Mouse (Mus musculus) layer of hippocampus, adult 2 months (tissue): ENCODE data around the gene Mettl7a3. TPM values are rescaled to one million over a fixed set of nuclear protein-coding genes. Genes with fewer than 3 reads are reported as not detected.
"Not testable (repeated sequence)": the region's sequence is repeated elsewhere in the genome, so short reads cannot be mapped to it uniquely, and the experiment has no call there.

Experiments used
- DNase-seq, 2 experiments: peaks; one replicate each; pipeline ENCODE4 v3.0.0; 2022; ENCODE audit warnings: low spot score in 2 of 2
- H3K27ac ChIP-seq: fragments of 200-600 bp; 2 replicates; pipeline ENCODE4 v1.8.1; 2022
- H3K4me3 ChIP-seq: fragments of 200-600 bp; 2 replicates; pipeline ENCODE4 v1.8.1; 2022; ENCODE audit warnings: mild to moderate bottlenecking
- CTCF ChIP-seq: fragments of 200-600 bp; conservative IDR thresholded peaks from 2 replicates; pipeline ENCODE4 v1.8.1; 2022; ENCODE audit warnings: antibody characterized with exemption, mild to moderate bottlenecking, moderate library complexity
- total RNA-seq, 2 experiments: library from RNA; stranded (reverse); gene quantifications; 2 replicates each; pipeline ENCODE4 v1.2.3; 2021

The Mettl7a3 gene
- total RNA-seq, 2 experiments from 2014 or later: 0.33 to 0.37 TPM

DNA sequence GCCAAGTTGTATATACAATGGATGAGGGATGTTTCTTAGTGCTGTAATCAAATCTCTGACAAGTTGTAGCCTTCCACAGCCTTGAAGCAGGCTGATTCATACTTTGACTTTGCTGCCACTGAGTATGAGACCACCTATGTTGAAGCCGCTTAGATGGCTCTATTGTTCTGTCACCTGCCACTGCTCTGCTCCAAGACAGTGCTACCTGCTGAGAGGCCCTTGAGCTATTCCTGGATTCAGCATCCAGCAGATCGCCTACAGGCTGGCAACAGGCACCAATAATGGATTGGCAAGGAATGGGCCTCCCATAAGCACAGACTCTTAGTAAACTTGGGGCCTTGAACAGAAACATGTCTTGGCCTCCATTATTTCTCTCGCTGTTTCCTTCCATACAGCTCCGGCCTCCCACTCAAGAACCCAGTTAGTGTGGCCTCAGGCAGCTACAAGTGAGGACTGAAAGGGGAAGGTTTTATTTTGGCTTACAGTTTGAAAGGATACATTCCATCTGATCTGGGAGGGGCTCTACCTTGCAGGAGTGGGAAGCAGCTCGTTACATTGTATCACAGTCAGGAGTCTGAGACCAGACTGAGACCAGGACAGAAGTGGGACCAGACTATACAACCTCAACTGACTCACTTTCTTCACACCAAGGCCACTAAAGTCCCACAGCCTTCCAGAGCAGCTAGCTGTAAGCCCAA is 20.1 kb upstream of the Mettl7a3 start:
- DNase-seq: no peak
- Histone ChIP-seq H3K4me3 (no peak overlapping the region), H3K27ac (no peak overlapping the region)
- no peak for TF ChIP-seq CTCF

DNA sequence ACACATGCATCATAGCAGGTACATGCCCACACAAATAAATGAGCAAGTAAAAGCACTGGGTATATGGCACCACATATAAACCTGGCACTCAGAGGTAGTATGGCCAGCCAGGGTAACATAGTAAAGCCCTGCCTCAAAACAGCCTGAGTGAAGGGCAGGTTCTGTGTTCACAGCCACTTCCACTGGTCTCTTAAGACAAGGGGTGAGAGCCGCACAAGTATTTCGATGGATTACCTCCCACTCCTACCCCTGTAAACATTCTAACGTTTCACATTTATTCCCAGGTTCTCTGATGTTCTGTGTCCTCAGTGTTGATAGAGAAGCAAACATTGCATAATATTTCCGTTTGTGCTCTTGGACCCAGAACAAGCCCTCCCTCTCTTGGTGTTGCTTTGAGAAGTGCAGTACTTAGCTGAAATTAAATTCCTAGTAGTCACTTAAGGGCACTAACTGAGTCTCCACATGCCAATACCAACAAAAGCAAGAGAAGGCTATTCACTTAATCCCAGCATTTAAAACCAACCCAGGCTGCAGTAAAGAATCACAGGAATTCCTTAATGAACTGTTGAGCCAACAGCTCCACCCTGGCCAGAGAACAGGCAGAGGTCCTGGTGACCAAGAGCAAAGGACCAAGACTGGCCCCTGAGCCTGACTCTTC is 16.6 kb upstream of the Mettl7a3 start:
- not testable (repeated sequence) for H3K4me3 ChIP-seq, DNase-seq, H3K27ac ChIP-seq

DNA sequence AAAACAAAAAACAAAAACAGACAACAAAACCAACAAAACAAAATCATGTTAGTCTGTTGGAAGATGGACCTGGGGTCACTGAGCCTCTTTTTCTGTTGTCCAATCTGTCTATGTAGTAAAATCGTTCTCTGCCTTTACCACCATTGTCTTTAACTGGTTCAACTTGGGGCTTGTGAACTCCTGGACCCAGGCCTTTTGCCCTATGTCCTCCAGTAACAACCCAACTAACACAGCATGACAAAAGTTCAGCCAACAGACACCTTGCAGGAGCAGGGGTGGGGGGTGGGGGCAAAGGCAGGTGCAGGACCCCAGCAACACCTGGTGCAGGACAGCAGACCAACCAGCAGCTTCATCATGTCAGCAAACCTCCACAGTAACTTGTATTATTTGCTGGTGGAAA is 14.8 kb upstream of the Mettl7a3 start:
- no peak for DNase-seq
- TF ChIP-seq CTCF: no peak
- no peak overlapping the region for H3K27ac ChIP-seq
- no peak overlapping the region for H3K4me3 ChIP-seq

DNA sequence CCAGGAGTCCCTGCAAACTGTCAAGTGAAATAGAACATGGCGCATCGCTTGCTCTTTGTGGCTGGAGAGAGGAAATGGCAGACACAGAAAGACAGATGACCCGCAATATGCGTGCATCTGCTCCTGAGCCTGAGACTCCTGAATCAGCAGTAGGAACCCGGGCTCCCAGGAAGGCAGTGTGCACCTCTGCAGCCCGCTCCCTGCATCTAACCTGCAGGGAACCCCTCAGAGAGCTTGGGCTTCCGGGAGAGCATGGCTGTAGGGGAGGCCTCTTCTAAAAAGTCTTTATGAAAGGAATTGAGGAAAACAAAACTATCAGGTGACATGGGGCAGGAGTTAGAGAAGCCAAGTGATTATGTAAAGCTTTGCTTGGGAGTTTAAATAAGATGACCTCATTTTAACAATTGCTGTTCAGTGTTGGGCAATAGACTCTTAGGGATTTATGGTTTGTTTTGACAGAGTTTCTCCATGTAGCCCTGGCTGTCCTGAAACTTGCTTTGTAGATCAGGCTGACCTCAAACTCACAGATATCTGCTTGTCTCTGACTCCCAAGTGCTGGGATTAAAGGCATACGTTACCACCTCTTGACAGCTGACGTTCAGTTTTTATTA is 14.3 kb upstream of the Mettl7a3 start:
- no peak for DNase-seq
- TF ChIP-seq CTCF: no peak
- Histone ChIP-seq H3K27ac (no peak overlapping the region), H3K4me3 (no peak overlapping the region)

DNA sequence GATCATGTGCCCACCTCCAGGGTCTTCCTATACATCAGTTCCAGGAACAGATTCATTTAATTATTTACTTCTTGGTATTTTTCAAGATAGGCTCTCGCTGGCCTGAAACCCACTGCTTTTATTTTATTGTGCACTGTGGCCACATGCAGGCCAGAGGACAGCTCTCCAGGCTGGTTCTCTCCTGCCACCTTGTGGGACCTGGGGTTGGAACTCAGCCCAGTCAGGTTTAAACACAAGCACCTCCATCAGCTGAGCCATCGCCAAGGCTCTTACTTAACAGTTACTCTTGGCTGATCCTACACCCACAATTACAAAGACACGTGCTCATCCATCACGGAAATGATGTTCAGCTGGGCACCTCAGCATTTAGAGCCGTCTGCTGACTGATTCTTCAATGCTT is 13.6 kb upstream of the Mettl7a3 start:
- H3K27ac ChIP-seq: no peak overlapping the region
- TF ChIP-seq CTCF: peak; percentile 51
- no peak for DNase-seq
- no peak overlapping the region for H3K4me3 ChIP-seq

DNA sequence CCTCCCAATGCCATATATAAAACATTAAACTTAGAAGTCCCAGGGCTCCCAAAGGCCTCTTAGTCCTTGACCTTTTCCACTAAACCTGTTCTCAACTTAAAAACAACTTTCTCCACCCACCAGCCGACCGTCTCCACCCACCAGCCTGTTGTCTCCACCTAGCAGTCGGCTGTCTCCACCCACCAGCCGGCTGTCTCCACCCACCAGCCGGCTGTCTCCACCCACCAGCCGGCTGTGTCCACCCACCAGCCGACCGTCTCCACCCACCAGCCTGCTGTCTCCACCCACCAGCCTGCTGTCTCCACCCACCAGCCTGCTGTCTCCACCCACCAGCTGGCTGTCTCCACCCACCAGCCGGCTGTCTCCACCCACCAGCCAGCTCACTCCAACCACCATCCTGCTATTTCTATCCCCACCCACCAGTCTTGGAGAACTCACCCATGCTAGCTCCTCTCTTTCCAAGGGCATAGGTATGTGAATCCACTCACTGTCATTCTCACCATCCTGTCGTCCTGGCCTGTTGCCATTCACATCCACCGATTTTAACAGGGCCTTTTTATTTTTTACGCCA is 10.6 kb upstream of the Mettl7a3 start:
- peak overlapping the region; percentile 72 for H3K27ac ChIP-seq
- TF ChIP-seq CTCF: no peak
- H3K4me3 ChIP-seq: no peak overlapping the region
- DNase-seq: no peak

DNA sequence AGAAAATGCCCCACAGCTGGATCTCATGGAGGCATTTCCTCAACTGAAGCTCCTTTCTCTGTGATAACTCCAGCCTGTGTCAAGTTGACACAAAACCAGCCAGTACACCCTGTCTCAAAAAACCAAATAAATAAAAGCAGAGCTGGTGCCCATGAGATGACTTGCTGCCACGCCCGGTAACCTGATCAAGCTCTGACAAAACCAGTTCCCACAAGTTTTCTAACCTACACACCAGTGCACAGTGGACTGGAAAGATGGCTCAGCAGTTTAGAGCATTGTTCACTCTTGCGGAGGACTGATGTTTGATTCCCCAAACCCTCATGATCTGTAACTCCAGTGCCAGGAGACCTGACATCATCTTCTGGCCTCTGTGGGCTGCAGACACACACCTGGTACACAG is 9.5 kb upstream of the Mettl7a3 start:
- no peak for DNase-seq
- H3K4me3 ChIP-seq: no peak overlapping the region
- no peak for TF ChIP-seq CTCF
- no peak overlapping the region for H3K27ac ChIP-seq

DNA sequence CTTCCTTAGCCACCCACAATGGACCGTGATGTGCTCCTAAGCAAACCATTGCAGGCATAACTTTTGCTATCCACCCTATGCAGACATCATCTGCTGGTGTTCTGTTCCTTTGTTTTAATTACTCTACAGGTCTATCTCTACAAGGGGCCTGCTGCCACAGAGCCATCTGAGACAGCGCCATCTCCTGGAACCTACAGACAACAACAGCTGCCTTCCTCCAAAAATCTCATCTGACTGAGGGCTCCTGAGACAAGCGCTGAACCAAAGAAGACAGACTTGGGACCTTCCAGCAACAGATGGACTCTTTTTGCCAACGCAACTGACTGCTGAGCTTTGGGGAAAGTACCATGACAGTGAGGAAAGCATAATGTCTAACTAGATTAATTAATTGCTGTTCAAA is 6.6 kb upstream of the Mettl7a3 start:
- H3K4me3 ChIP-seq, H3K27ac ChIP-seq, DNase-seq: not testable (repeated sequence)
- peak; percentile 36 for TF ChIP-seq CTCF

DNA sequence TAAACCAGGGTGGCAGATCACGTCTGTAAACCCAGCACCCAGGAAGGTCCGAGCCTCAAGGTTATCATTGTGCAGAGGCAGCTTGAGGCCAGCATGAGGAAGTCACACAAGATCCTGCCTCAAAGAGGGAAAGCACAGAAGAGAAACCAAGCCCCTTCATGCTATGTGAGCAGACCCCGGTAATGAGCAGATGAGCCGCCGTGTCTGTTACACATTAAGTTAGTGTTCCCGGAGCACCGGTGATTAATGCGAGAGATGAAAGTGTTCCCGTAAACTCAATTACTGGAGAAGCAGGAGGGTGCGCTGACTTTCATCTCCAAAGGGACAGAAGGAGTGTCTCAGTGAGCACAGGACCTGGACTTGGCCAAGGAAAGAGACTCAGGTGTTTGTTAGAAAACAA is 5.4 kb upstream of the Mettl7a3 start:
- not testable (repeated sequence) for H3K4me3 ChIP-seq, H3K27ac ChIP-seq, DNase-seq

DNA sequence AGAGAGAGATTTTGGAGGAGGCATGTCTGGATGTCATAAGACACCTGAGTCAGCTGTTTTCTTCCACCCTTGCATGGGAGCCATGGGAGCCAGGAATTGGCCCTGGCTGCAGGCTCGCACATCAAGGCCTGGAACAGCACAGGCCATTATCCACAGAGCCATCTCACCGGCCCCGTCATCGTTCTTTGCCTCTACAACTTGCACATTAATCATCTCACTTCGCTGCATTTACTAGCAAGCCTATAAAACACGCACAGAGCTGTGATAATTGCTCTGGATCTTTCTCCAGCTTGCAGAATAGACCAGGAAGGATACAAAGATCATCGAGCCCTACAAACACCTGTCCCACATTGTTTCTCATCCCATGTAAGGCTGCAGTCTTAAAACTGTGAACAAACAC is 4.0 kb upstream of the Mettl7a3 start:
- no peak for TF ChIP-seq CTCF
- H3K4me3 ChIP-seq: no peak overlapping the region
- no peak overlapping the region for H3K27ac ChIP-seq
- no peak for DNase-seq

DNA sequence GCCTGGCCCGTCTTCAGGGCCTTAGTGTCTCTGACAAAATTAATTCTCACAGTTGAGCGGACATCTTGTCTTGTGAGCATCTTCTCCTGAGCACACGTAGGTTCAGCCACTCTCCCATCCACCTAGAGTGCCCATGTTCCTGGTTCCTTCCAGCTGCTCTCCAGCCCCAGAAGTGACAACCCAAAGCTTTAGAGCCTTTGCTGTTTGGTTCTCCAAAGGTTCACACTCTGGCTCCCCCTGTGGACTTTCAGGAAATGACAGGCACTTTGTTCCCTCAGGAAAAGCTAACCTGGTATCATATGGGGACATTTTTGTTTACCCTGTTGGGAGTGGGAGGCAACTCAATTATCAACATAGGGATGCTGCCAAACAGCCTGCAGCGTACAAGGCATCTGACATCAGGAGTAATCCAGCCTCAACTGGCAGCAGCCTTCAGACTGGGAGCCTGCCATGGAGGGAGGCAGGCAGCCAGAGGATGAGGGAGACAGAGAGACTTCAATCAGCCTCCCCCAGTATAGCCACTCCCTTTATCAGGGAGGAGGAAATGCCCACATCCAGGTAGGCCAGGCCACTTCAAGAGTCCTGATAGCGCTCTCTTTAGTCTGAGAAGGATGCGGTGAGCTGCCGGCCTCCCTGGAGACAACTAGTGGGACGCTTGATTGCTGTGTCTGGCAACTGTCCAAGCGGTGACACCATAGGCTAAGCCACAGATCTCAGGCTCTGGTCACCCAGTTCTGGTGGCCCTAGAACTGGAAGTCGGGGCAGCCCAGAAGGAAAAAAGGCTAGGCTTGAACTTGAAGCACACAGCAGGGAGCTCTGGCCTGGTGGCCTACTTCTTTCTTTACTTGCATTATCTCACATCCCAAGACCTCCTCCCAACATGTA is 2.4 kb upstream of the Mettl7a3 start:
- not testable (repeated sequence) for H3K27ac ChIP-seq, H3K4me3 ChIP-seq, DNase-seq
- TF ChIP-seq CTCF: peak; percentile 50

DNA sequence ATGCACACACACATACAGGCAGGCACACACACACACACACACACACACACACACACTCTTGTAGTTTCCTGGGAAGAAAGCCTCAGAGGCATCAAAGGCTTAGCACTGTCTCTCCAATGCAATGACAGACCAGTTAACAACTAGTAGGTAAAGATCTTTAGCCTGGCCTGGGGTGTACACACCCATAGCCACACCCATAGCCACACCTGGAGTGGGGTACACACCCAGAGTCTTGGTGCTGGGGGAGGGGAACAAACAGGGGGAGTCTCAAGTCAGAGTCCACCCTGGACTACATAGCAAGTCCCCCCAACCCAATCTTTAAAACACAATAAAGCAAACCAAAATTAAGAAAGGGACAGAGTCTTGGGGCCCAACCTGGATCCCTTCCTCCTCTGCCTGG is 2.6 kb downstream of the Mettl7a3 start:
- H3K4me3 ChIP-seq, H3K27ac ChIP-seq, DNase-seq: not testable (repeated sequence)

DNA sequence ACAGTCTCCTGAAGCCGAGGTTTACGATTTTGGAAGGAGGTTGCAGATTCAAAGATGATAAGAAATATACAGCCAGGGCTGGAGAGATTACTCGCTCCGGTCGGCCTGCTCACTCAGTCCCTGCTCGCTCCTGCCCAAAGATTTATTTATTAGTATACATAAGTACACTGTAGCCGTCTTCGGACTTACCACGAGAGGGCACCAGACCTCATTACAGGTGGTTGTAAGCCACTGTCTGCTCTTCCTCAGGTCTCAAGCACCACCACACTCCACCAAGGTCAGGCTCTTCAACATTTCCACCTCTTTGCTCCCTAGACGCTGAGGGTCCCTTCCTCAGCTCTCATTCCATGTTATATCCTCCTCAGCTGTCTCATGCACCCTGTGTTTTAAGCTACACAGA is 3.1 kb downstream of the Mettl7a3 start:
- H3K4me3 ChIP-seq, H3K27ac ChIP-seq: not testable (repeated sequence)
- peak in 1 of 2 experiments; percentile 43 for DNase-seq
- TF ChIP-seq CTCF: peak; percentile 68

DNA sequence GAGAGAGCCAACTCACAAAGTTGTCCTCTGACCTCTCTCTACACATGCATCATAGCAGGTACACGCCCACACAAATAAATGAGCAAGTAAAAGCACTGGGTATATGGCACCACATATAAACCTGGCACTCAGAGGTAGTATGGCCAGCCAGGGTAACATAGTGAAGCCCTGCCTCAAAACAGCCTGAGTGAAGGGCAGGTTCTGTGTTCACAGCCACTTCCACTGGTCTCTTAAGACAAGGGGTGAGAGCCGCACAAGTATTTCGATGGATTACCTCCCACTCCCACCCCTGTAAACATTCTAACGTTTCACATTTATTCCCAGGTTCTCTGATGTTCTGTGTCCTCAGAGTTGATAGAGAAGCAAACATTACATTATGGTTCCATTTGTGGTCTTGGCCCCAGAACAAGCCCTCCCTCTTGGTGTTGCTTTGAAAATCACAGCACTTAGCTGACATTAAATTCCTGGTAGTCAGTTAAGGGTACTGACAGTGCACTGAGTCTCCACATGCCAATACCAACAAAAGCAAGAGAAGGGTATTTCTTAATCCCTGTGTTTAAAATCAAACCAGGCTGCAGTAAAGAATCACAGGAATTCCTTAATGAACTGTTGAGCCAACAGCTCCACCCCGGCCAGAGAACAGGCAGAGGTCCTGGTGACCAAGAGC is 6.7 kb downstream of the Mettl7a3 start:
- not testable (repeated sequence) for H3K27ac ChIP-seq, H3K4me3 ChIP-seq, DNase-seq
